Mouse (Mus musculus) kidney, embryonic 15.5 days (tissue): ENCODE measurements around the gene Erc2. TPM values are rescaled to one million over a fixed set of nuclear protein-coding genes. Genes with fewer than 3 reads are reported as not detected.

ENCODE experiments used
- ATAC-seq: fragments of 200-750 bp; cut with Nextera tagmentation; replicated peaks from 2 replicates; pipeline ENCODE4 v1.8.0; 2017; ENCODE audit warnings: moderate TSS enrichment; ENCODE audit not compliant: low FRiP score
- H3K27ac ChIP-seq: fragments of 300-500 bp; sonication (generic); 2 replicates; pipeline ENCODE4 v1.5.1; 2015; ENCODE audit warnings: mild to moderate bottlenecking, inconsistent platforms
- H3K27me3 ChIP-seq: fragments of 300-500 bp; sonication (generic); 2 replicates; pipeline ENCODE4 v1.6.1; 2015; ENCODE audit warnings: inconsistent platforms
- H3K36me3 ChIP-seq: fragments of 300-500 bp; sonication (generic); 2 replicates; pipeline ENCODE4 v1.6.1; 2015; ENCODE audit warnings: inconsistent platforms
- H3K4me1 ChIP-seq: fragments of 300-500 bp; sonication (generic); 2 replicates; pipeline ENCODE4 v1.6.1; 2015; ENCODE audit warnings: inconsistent platforms
- H3K4me2 ChIP-seq: fragments of 300-500 bp; sonication (generic); 2 replicates; pipeline ENCODE4 v1.6.1; 2015; ENCODE audit warnings: moderate library complexity, mild to moderate bottlenecking, inconsistent platforms
- H3K4me3 ChIP-seq: fragments of 300-500 bp; sonication (generic); replicated peaks from 2 replicates; pipeline ENCODE4 v1.5.1; 2015; ENCODE audit warnings: mild to moderate bottlenecking, inconsistent platforms
- H3K9ac ChIP-seq: fragments of 300-500 bp; sonication (generic); 2 replicates; pipeline ENCODE4 v1.6.1; 2015; ENCODE audit warnings: mild to moderate bottlenecking, inconsistent platforms
- H3K9me3 ChIP-seq: fragments of 300-500 bp; sonication (generic); replicated peaks from 2 replicates; pipeline ENCODE4 v1.6.1; 2016; ENCODE audit warnings: inconsistent platforms
- WGBS: fragments of 180-500 bp; shearing (Covaris S2); methylation state at CpG from one replicate; pipeline ENCODE4 v1.1.7; 2015; ENCODE audit warnings: mixed read lengths; 5-methylcytosine and 5-hydroxymethylcytosine counted together
- polyA plus RNA-seq: library from polyadenylated mRNA; unstranded; fragments of >200 nt; fragmentation: Nextera tagmentation; extraction: Ambion mirVana; gene quantifications from 2 replicates; pipeline ENCODE4 v1.2.1, GENCODE M21; 2015

Erc2 gene
- polyA plus RNA-seq, 1 experiment from 2014 or later, result 7.0 TPM

- H3K4me2 ChIP-seq, result no peak overlapping the region
- peaks cover 4% of the 10 kb centered on the region; the same call in 1 of the 2 replicates for H3K27me3 ChIP-seq
- ATAC-seq, result no peak
- no peaks in the 10 kb centered on the region for H3K36me3 ChIP-seq
- 92% methylated on average over 4 of the region's 4 CpGs for WGBS
- no peak overlapping the region for H3K4me3 ChIP-seq
- peaks cover 17% of the 10 kb centered on the region for H3K4me1 ChIP-seq
- H3K27ac ChIP-seq, result no peak overlapping the region
- no peaks in the 10 kb centered on the region for H3K9me3 ChIP-seq
- no peak overlapping the region for H3K9ac ChIP-seq
Observed at GRCm38 (mm10) chr14:28243474-28243873, 621.2 kb downstream of the Erc2 start.

- no peaks in the 10 kb centered on the region for H3K9me3 ChIP-seq
- H3K27me3 ChIP-seq, result no peaks in the 10 kb centered on the region
- H3K9ac ChIP-seq, result no peak overlapping the region
- ATAC-seq, result no peak
- no peaks in the 10 kb centered on the region for H3K4me1 ChIP-seq
- no peak overlapping the region for H3K4me2 ChIP-seq
- 53% methylated on average over 4 of the region's 4 CpGs for WGBS
- H3K36me3 ChIP-seq, result no peaks in the 10 kb centered on the region
- no peak overlapping the region for H3K4me3 ChIP-seq
- no peak overlapping the region for H3K27ac ChIP-seq
Observed at GRCm38 (mm10) chr14:28262706-28263105, 640.5 kb downstream of the Erc2 start.

DNA sequence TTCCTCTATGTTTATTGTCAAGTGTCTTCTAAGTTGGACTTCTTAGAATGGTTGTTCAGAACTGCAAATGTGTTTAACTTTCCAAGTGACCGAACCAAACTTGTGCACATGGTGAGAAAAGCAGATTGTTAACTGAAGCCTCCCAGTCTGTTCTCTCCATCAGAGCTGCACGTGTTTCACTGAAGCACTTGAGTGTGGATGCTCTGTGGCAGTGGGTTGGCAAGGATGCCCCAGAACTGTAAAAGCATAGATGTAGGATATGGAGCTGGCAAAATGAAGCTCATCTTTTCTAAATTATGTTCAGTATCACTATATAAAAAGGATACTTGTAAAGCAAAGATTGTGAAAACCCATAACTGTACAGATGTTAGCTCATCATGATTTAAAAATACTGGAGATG lies 645.1 kb downstream of the Erc2 start:
- H3K9me3 ChIP-seq, result no peaks in the 10 kb centered on the region
- no peaks in the 10 kb centered on the region for H3K27me3 ChIP-seq
- no peak overlapping the region for H3K4me2 ChIP-seq
- no peaks in the 10 kb centered on the region for H3K4me1 ChIP-seq
- no peak overlapping the region for H3K27ac ChIP-seq
- WGBS, result 75% methylated on average over 2 of the region's 2 CpGs
- no peak overlapping the region for H3K4me3 ChIP-seq
- no peak overlapping the region for H3K9ac ChIP-seq
- H3K36me3 ChIP-seq, result no peaks in the 10 kb centered on the region
- no peak for ATAC-seq

GRCm38 (mm10) chr14:28271846-28272245 lies 649.6 kb downstream of the Erc2 start:
- Histone ChIP-seq H3K4me3 (no peak overlapping the region), H3K4me1 (no peaks in the 10 kb centered on the region), H3K36me3 (no peaks in the 10 kb centered on the region), H3K9ac (no peak overlapping the region), H3K27me3 (no peaks in the 10 kb centered on the region), H3K27ac (no peak overlapping the region), H3K9me3 (no peaks in the 10 kb centered on the region), H3K4me2 (no peak overlapping the region)
- WGBS, result 74% methylated on average over 8 of the region's 8 CpGs
- no peak for ATAC-seq

DNA sequence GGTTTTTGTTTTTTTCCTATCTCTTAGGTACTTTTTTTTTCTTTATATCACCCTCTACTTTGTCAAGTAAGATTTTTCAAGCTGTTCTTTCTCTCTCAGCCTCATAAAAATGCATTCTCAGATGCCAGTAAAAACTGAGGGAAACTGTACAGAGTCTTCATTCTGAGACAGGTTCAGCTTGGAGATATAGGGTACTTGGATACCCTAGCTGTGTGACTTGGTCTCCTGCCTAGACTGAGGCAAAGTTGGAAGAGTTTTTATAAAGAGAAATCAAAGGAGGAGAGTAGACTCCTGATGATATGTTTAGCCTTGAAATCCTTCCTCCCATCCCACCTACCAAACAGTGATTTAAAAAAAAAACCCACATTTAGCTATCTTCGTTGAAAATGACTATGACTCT lies 651.4 kb downstream of the Erc2 start:
- H3K9ac ChIP-seq, result no peak overlapping the region
- no peaks in the 10 kb centered on the region for H3K9me3 ChIP-seq
- no peak for ATAC-seq
- no peaks in the 10 kb centered on the region for H3K36me3 ChIP-seq
- no peak overlapping the region for H3K4me2 ChIP-seq
- H3K4me3 ChIP-seq, result no peak overlapping the region
- 75% methylated on average over 1 of the region's 1 CpGs for WGBS
- H3K4me1 ChIP-seq, result no peaks in the 10 kb centered on the region
- H3K27ac ChIP-seq, result no peak overlapping the region
- H3K27me3 ChIP-seq, result no peaks in the 10 kb centered on the region

GRCm38 (mm10) chr14:28274826-28275225 lies 652.6 kb downstream of the Erc2 start:
- Histone ChIP-seq H3K9ac (no peak overlapping the region), H3K27me3 (no peaks in the 10 kb centered on the region), H3K4me2 (no peak overlapping the region), H3K9me3 (no peaks in the 10 kb centered on the region), H3K4me3 (no peak overlapping the region), H3K4me1 (no peaks in the 10 kb centered on the region), H3K36me3 (no peaks in the 10 kb centered on the region), H3K27ac (no peak overlapping the region)
- 58% methylated on average over 7 of the region's 7 CpGs for WGBS
- ATAC-seq, result no peak

DNA sequence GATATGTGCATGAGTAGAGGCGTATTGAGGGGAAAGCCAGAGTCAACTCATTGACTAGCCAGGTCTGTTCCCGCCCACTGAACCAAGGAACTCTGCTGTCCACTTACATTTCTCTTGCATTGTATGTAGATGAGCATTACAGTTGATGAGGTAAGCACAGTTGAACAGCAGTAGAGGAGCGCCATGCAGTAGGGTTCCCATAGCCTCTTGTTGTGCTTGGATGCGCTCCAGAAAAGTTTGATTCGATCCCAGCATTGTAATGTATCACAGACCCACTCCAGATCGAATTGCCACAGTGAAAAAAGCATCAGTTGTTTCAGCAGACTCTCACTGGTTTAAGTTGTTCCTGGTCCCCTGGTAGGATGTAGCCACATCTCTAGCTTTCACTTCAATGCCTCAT lies 656.7 kb downstream of the Erc2 start:
- Histone ChIP-seq H3K4me3 (no peak overlapping the region), H3K9ac (no peak overlapping the region), H3K4me2 (no peak overlapping the region), H3K27ac (no peak overlapping the region), H3K4me1 (no peaks in the 10 kb centered on the region), H3K9me3 (no peaks in the 10 kb centered on the region), H3K36me3 (no peaks in the 10 kb centered on the region), H3K27me3 (no peaks in the 10 kb centered on the region)
- no peak for ATAC-seq
- WGBS, result 76% methylated on average over 6 of the region's 6 CpGs

GRCm38 (mm10) chr14:28280376-28280775 lies 658.1 kb downstream of the Erc2 start:
- H3K27me3 ChIP-seq, result no peaks in the 10 kb centered on the region
- no peak for ATAC-seq

GRCm38 (mm10) chr14:28283319-28284095 lies 661.3 kb downstream of the Erc2 start:
- Histone ChIP-seq H3K4me2 (no peak overlapping the region), H3K9ac (no peak overlapping the region), H3K36me3 (no peaks in the 10 kb centered on the region), H3K4me3 (no peak overlapping the region), H3K27me3 (no peaks in the 10 kb centered on the region), H3K9me3 (no peaks in the 10 kb centered on the region), H3K4me1 (no peaks in the 10 kb centered on the region), H3K27ac (no peak overlapping the region)
- no peak for ATAC-seq
- WGBS, result 93% methylated on average over 1 of the region's 1 CpGs

More at GRCm38 (mm10) chr14:28280376-28280775, 658.1 kb downstream of the Erc2 start:
- no peak overlapping the region for H3K9ac ChIP-seq
- no peak overlapping the region for H3K27ac ChIP-seq
- no peak overlapping the region for H3K4me2 ChIP-seq
- H3K4me1 ChIP-seq, result no peaks in the 10 kb centered on the region
- no peak overlapping the region for H3K4me3 ChIP-seq
- 63% methylated on average over 1 of the region's 1 CpGs for WGBS
- no peaks in the 10 kb centered on the region for H3K36me3 ChIP-seq
- H3K9me3 ChIP-seq, result no peaks in the 10 kb centered on the region

DNA sequence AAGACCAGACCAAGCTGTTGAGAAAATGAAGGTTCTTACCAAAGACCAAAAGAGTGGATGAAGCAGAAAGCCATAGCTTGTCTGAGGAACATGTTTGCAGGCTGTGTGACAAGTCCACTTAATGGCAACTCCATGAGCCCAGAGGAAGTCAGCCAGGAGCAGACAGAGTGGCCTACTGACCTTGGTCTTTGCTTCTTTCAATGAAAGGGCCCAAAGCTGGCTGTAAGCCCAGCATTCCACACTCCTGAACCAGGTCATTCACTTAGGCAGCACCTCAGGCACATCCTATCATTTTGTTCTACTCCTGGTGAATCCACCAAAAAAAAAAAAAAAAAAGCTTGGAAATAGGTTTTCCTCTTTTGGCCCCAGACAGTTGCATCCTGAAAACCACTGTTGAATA lies 664.3 kb downstream of the Erc2 start:
- H3K4me2 ChIP-seq, result no peak overlapping the region
- H3K9ac ChIP-seq, result no peak overlapping the region
- no peak overlapping the region for H3K4me3 ChIP-seq
- no peaks in the 10 kb centered on the region for H3K36me3 ChIP-seq
- no peak overlapping the region for H3K27ac ChIP-seq
- H3K4me1 ChIP-seq, result no peaks in the 10 kb centered on the region
- H3K9me3 ChIP-seq, result no peaks in the 10 kb centered on the region
- H3K27me3 ChIP-seq, result no peaks in the 10 kb centered on the region
- ATAC-seq, result no peak

DNA sequence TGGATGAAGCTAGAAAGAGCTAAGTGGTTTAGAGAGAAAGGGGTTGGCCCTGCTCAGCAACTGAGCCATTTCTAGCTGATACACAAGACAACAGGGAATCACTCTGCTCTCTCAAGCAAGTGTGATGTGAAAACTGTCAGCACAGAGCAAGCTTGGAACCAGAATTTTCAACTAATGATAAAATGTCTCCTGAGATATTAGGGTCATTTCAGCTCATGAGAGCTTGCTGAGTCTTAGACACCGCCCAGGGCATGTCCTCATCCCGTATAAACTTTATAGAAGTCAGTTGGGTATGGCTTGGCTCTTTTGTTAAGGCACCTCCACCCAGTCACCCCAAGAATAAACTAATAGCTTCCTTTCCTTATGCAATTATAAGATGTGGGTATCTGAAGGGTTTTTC lies 666.0 kb downstream of the Erc2 start:
- no peaks in the 10 kb centered on the region for H3K36me3 ChIP-seq
- H3K27me3 ChIP-seq, result no peaks in the 10 kb centered on the region
- no peak for ATAC-seq
- H3K9ac ChIP-seq, result no peak overlapping the region
- no peak overlapping the region for H3K4me3 ChIP-seq
- no peak overlapping the region for H3K27ac ChIP-seq
- no peak overlapping the region for H3K4me2 ChIP-seq
- no peaks in the 10 kb centered on the region for H3K4me1 ChIP-seq
- WGBS, result 94% methylated on average over 2 of the region's 2 CpGs
- no peaks in the 10 kb centered on the region for H3K9me3 ChIP-seq

DNA sequence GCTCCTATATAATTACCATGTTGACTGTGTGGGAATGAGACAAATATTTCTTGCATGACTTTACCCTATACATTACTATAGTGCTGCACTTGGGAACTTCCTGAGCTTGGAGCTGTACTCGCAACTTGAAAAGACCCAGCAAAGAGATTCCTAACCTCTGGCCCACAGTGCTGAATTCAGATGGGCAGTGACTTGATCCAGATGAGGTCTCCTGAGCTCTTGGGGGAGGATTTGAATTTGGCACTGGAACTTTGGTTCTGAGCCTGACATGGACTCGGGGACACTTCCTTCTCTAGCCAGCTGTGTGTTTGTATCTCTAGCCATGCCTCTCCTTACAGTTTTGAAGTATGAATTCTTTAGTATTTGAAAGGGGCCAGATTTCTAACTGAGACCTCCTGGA lies 666.7 kb downstream of the Erc2 start:
- H3K27me3 ChIP-seq, result no peaks in the 10 kb centered on the region
- H3K4me1 ChIP-seq, result no peaks in the 10 kb centered on the region
- no peaks in the 10 kb centered on the region for H3K9me3 ChIP-seq
- ATAC-seq, result no peak
- WGBS, result 64% methylated on average over 2 of the region's 2 CpGs
- H3K9ac ChIP-seq, result no peak overlapping the region
- no peak overlapping the region for H3K4me2 ChIP-seq
- no peak overlapping the region for H3K4me3 ChIP-seq
- H3K36me3 ChIP-seq, result no peaks in the 10 kb centered on the region
- no peak overlapping the region for H3K27ac ChIP-seq

DNA sequence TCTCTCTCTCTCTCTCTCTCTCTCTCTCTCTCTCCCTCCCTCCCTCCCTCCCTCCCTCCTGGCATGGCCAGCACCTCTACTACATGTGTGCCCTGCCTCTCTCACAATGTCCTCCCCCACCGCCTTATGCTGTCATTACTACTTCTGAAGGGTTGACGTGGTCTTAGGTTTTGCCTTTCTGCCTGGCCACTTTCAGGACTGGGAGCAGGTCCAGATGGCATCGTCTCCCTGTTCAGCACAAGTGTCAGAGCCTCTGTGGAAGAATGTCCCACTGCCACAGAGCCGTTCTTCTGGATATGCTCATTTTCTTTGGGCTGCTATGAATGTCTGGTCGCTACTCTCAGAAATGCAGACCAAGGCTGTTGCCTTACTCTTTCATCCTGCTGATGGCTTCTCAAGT lies 671.7 kb downstream of the Erc2 start:
- Histone ChIP-seq H3K27me3 (peaks cover 8% of the 10 kb centered on the region), H3K4me3 (no peak overlapping the region), H3K9ac (no peak overlapping the region), H3K9me3 (no peaks in the 10 kb centered on the region), H3K4me1 (peaks cover 12% of the 10 kb centered on the region), H3K36me3 (no peaks in the 10 kb centered on the region), H3K27ac (no peak overlapping the region), H3K4me2 (no peak overlapping the region)
- ATAC-seq, result no peak
- 93% methylated on average over 5 of the region's 5 CpGs for WGBS
